Mouse (Mus musculus) adrenal gland, postnatal 25 days (tissue): ENCODE measurements around the gene Foxa2. TPM values are rescaled to one million over a fixed set of nuclear protein-coding genes. Genes with fewer than 3 reads are reported as not detected.

Experiments used
- DNase-seq: peaks from one replicate; pipeline ENCODE4 v3.0.0; 2021; ENCODE audit warnings: mixed read lengths
- total RNA-seq: library from RNA; stranded (reverse); gene quantifications from 2 replicates; pipeline ENCODE4 v1.2.3, GENCODE M21; 2021

Gene Foxa2
- total RNA-seq, 1 experiment from 2014 or later: not detected

- DNase-seq: no peak
These were observed 7.2 kb downstream of the Foxa2 start for GRCm38 (mm10) chr2:148039351-148040235.

GRCm38 (mm10) chr2:148038366-148039310 lies 8.1 kb downstream of the Foxa2 start:
- no peak for DNase-seq

GRCm38 (mm10) chr2:148036611-148037160 lies 10.1 kb downstream of the Foxa2 start:
- no peak for DNase-seq

DNA sequence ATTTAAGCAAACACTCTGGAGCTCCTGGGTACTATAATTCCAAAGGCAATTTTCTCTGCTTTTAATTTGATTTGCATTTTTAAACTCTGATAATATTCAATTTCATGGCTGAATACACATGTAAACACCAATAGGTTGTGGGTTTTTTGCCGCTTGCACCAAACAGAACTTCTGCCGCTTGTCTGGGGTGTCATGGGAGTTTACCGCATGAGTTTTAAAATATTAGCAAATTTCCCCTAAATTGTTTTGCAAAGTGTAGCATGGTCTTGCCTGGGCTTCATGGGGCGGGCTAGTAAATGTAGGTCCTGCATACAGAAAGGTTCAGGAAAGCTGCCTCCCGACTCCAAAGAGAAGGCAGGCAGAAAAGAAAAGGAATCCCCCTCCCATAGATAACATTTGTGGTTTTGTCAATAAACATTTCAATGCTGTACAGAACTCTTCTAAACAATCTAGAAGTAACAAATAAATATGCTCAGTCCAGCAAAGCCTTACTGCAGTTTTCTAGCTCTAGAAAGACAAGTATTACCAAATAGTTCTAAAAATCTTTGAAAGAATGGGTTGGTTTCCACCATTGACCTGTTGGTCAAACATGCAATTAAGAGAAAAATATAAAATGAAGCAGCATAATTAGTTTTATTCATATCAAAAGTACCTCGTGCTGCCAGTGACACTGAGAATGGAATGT lies 15.6 kb downstream of the Foxa2 start:
- no peak for DNase-seq

GRCm38 (mm10) chr2:148030613-148030935 lies 16.2 kb downstream of the Foxa2 start:
- DNase-seq: no peak

- DNase-seq: no peak
These were observed 16.8 kb downstream of the Foxa2 start for GRCm38 (mm10) chr2:148029751-148030612.

DNA sequence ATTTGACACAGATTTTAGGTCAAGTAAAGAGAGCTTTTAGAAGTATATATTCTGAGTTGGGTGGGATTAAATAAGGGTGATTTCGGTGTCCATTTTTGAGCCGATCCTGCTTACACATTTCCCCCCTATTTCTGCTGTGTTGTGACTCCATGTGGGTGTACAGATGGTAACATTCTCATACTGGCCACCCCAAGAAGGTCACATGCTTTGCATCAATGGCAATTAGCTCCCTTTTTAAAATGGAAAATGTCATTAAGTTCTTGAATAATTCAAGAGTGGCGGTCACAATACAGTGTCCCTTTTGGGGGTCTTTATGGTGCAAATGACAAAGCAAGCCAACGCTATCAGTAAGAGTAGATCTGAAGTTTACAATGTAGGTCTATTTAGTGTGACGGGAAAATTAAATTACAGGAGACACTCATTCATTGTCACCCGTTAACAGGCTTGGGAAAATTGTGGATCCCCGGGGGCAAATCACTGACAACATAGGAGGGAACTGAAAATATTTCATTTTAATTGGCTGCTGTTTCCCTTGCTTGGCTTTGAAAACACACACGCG lies 17.6 kb downstream of the Foxa2 start:
- no peak for DNase-seq

- DNase-seq: no peak
These were observed 20.4 kb downstream of the Foxa2 start for GRCm38 (mm10) chr2:148026366-148026765.

DNA sequence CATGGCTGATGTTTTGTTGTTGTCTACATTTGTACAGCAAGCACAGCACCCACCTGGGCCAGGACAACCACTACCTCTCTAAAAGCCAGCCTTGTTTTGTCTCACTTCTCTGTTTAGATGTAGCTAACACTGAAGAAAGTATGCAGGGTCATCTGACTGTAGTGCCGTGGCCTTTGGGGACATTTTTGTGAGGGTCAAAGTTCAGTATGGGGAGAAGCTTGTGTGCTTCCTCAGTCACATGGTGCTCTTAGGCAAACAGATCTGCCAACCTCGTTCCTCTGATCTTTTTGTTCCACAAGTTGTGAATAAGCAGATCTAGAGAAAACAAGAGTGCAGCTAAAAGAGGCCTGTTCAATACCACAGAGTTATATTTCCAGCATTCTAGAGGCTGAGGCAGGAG lies 21.3 kb downstream of the Foxa2 start:
- no peak for DNase-seq

DNA sequence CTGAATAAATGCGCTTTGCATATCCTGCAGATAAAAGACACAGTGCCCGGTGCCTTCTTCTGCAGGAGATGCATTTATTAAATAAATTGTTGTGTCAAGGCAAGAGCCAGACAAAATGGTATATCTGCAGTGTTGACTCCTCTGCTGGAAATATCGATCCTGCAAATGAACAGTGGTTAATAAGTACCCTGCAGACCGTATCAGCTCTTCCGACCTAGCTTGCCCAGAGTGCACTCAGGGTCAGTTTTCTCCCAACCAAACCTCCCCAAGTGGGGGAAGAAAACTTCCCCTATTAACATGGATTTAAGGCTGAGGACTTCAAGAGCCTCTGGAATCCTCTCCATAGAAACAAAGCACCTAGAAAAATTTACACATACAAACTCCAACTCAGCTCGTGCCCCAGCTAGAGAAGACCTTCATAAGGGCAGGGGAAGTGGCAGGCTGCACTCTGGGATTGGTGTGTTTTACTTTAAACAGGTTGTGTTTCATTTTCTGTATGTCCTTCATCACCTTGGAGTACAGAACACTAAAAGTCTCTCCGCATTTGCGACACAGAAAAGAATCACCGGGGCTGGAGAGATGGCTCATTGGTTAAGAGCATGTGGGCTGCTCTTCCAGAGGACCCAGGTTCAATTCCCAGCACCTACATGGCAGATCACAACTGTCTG lies 22.4 kb downstream of the Foxa2 start:
- no peak for DNase-seq

GRCm38 (mm10) chr2:148023340-148023806 lies 23.4 kb downstream of the Foxa2 start:
- no peak for DNase-seq

GRCm38 (mm10) chr2:148021919-148022570 lies 24.7 kb downstream of the Foxa2 start:
- DNase-seq: no peak

- no peak for DNase-seq
These were observed 25.8 kb downstream of the Foxa2 start for GRCm38 (mm10) chr2:148021016-148021415.

DNA sequence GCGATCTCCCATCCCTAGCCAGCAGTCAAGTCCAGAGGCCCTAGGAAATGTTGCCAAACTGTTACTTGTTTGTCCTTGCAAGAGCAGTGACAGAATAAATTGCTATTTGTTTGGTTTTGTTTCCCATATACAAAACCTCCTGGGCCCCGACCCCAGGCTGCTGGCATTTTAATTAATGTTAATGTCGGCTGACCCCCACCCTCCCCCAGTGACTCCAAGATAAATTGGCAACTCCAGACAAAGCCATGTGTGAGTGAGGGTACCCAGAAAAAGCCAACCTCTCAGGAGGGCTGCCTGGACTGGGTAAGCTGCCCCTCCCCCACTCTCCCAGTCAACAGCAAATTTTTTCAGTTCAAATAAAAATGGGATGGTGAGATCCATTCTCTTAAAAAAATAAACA lies 26.6 kb downstream of the Foxa2 start:
- DNase-seq: no peak

DNA sequence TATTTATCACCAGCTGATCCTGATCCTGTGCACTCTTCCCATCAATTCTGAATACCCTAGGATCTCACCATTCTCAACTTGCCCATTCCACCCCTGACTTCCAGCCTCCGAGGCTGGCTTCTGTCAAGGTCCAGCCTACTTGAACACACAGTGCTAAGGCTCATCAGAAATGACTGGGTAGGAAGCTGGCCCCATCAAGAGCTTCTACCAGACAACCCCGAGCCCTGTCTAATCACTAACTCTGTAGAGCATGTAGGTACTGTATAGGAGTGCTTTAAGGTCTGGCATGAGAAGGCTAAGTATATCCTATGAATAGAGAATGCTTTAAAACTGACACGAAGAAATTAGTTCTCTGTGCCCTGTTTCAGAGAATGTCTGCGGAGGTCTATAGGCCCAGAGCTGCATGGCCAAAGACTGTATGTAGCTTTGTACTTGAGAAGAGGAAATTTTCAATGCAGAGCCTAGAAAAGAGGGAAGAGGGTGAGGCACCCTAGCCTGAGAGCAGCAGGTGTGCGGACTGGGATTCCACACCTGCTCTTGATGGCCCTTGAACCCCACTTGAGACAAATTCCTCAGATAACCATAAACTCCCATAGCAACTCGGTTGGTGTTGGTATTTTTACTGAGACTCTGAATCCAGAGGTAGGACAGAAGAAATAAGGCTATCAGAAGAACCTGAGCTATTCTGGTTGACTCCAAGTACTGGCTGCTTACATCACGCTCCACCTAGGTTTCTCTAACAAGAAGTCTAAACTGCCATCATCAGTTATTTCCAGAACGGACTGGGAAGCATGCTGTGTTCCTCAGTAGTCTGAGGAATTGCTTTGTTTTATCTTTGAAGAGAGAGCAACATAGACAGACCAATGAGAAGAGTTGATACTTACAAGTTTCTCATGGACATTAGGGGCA lies 28.7 kb downstream of the Foxa2 start:
- DNase-seq: no peak

DNA sequence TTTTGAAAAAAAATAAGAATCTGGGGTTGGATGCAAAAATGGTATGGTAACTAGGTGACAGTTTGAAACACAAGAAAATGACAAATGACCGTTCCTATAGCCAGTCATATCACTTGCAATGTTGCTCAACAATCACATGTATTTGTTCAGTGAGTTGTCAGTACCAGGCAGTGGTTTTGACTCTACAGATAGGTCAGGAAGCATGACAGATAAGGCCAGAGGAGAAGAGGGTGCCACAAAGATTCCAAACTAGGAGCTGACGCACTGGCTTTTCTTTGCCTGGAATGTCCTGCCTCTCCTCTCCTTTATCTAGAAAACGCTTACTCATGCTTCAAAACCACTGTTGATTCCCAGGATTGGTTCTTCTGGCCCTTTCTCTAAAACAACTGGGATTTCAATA lies 33.4 kb downstream of the Foxa2 start:
- DNase-seq: no peak

DNA sequence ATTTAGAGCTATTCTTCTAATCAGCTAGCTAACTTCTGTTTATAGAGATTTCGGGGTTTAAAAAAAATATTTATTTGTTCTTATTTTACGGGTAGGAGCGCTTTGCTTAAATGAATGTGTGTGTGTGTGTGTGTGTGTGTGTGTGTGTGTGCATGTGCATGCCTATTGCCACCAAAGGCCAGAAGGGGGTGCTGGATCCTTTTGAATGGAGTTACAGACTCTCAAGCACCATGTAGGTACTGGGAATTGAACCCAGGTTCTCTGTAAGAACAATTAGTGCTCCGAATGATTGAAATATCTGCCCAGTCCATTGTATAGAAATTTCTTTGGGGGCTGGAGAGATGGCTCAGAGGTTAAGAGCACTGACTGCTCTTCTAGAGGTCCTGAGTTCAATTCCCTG lies 37.7 kb downstream of the Foxa2 start:
- no peak for DNase-seq
